Mouse (Mus musculus): ENCODE measurements at regions not wholly inside any gene's neighbourhood (a gene's known extent, or its start where the extent isn't known, plus 50 kb on each side); places are given as distances from the start of the nearest gene placed in this dataset.

DNA sequence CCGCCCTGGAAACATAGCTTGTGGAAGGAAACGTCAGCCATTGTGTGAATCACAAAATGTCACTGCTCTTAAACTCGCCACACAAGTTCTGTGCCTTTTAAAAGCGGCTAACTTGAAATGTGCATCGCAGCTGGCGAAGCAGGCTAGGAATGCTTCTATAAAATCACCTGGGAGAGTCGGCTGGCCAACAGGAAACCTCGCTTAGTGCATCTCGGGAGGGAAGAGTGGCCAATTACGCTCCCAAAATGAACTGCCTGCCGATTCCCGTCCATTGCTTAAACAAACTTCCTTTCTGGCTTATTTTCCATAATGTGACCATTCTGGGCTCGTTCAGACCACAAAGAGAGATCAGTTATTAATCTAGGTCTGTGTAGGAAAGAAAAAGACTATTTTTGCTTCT is 119.7 kb upstream of the Plcz1 start:
- TF ChIP-seq POLR2A (IDR thresholded peaks at IDR 0.05; ENCODE audit: insufficient read depth, low read depth, low read length), result no peak
- TF ChIP-seq CTCF (IDR thresholded peaks at IDR 0.05; ENCODE audit: insufficient read depth, low read depth, low read length), result no peak
